Mouse (Mus musculus) retina, embryonic 14.5 days (tissue): ENCODE results near the gene Smc4.
A peak's percentile ranks its signal among the peaks of the same experiment; 100 is the strongest.

Experiments
- DNase-seq: peaks from one replicate; pipeline ENCODE4 v3.0.0-alpha.2; 2015; ENCODE audit warnings: low spot score

Gene Smc4

GRCm38 (mm10) chr3:69004437-69005337 lies at the start of gene Smc4, which contains the start of gene Ift80:
Gene Smc4 (plus strand): TSS chr3:69004738.
Gene Ift80 (minus strand): TSS chr3:69004570.
- DNase-seq = peak; percentile 99

GRCm38 (mm10) chr3:68956454-68956853 lies 48.1 kb upstream of the Smc4 start:
- no peak for DNase-seq

GRCm38 (mm10) chr3:68957413-68957812 lies 47.1 kb upstream of the Smc4 start:
- DNase-seq = no peak

- DNase-seq = peak; percentile 44
These were observed 39.9 kb upstream of the Smc4 start for GRCm38 (mm10) chr3:68964682-68965081.

- no peak for DNase-seq
These were observed 37.8 kb upstream of the Smc4 start for GRCm38 (mm10) chr3:68966527-68967285.

- DNase-seq = no peak
These were observed 37.1 kb upstream of the Smc4 start for GRCm38 (mm10) chr3:68967404-68967803.

GRCm38 (mm10) chr3:68969091-68969590 lies 35.4 kb upstream of the Smc4 start:
- no peak for DNase-seq

GRCm38 (mm10) chr3:68973574-68973973 lies 31.0 kb upstream of the Smc4 start:
- no peak for DNase-seq

- DNase-seq = peak; percentile 45
These were observed 29.7 kb upstream of the Smc4 start for GRCm38 (mm10) chr3:68974639-68975532.

- DNase-seq = no peak
These were observed 28.7 kb upstream of the Smc4 start for GRCm38 (mm10) chr3:68975533-68976490.

- no peak for DNase-seq
These were observed 26.8 kb upstream of the Smc4 start for GRCm38 (mm10) chr3:68977696-68978095.

GRCm38 (mm10) chr3:68979187-68979586 lies 25.4 kb upstream of the Smc4 start:
- no peak for DNase-seq

- DNase-seq = no peak
These were observed 23.6 kb upstream of the Smc4 start for GRCm38 (mm10) chr3:68980898-68981297.

GRCm38 (mm10) chr3:68986550-68986949 lies 18.0 kb upstream of the Smc4 start:
- no peak for DNase-seq

GRCm38 (mm10) chr3:69002781-69003180 lies 1.8 kb upstream of the Smc4 start:
- DNase-seq = no peak

- no peak for DNase-seq
These were observed 492 bp upstream of the Smc4 start for GRCm38 (mm10) chr3:69004055-69004436.

GRCm38 (mm10) chr3:69005338-69006245 lies 1.1 kb downstream of the Smc4 start:
- peak; percentile 63 for DNase-seq

GRCm38 (mm10) chr3:69006246-69006760 lies 1.8 kb downstream of the Smc4 start:
- no peak for DNase-seq

- no peak for DNase-seq
These were observed 4.3 kb downstream of the Smc4 start for GRCm38 (mm10) chr3:69008873-69009272.
